Mouse (Mus musculus): ENCODE measurements around the gene Rasl11b.

Rasl11b gene

GRCm38 (mm10) chr5:74214501-74215110 lies 19.5 kb downstream of the Rasl11b start:
- no peak for DNase-seq

GRCm38 (mm10) chr5:74215125-74215524 lies 20.0 kb downstream of the Rasl11b start:
- DNase-seq: no peak

- no peak for DNase-seq
Measured at GRCm38 (mm10) chr5:74218524-74218923, 23.4 kb downstream of the Rasl11b start.

GRCm38 (mm10) chr5:74222626-74223025 lies 27.5 kb downstream of the Rasl11b start:
- no peak for DNase-seq

- no peak for DNase-seq
Measured at GRCm38 (mm10) chr5:74224480-74224879, 29.4 kb downstream of the Rasl11b start.

GRCm38 (mm10) chr5:74226183-74226582 lies 31.1 kb downstream of the Rasl11b start:
- DNase-seq: no peak

- peak; percentile 28 for DNase-seq
Measured at GRCm38 (mm10) chr5:74227352-74227751, 32.3 kb downstream of the Rasl11b start.

- no peak for DNase-seq
Measured at GRCm38 (mm10) chr5:74228938-74229337, 33.9 kb downstream of the Rasl11b start.

- no peak for DNase-seq
Measured at GRCm38 (mm10) chr5:74229775-74230413, 34.8 kb downstream of the Rasl11b start.

- no peak for DNase-seq
Measured at GRCm38 (mm10) chr5:74230525-74230924, 35.4 kb downstream of the Rasl11b start.

- no peak for DNase-seq
Measured at GRCm38 (mm10) chr5:74233808-74234207, 38.7 kb downstream of the Rasl11b start.

- no peak for DNase-seq
Measured at GRCm38 (mm10) chr5:74239369-74239768, 44.3 kb downstream of the Rasl11b start.

GRCm38 (mm10) chr5:74240298-74240697 lies 45.2 kb downstream of the Rasl11b start:
- no peak for DNase-seq

- no peak for DNase-seq
Measured at GRCm38 (mm10) chr5:74240926-74241680, 46.0 kb downstream of the Rasl11b start.

GRCm38 (mm10) chr5:74242654-74243053 lies 47.6 kb downstream of the Rasl11b start:
- DNase-seq: no peak

- DNase-seq: no peak
Measured at GRCm38 (mm10) chr5:74244406-74245019, 49.4 kb downstream of the Rasl11b start.

GRCm38 (mm10) chr5:74245641-74246145 lies 50.6 kb downstream of the Rasl11b start:
- no peak for DNase-seq

GRCm38 (mm10) chr5:74246453-74246852 lies 51.4 kb downstream of the Rasl11b start:
- DNase-seq: no peak

GRCm38 (mm10) chr5:74246971-74247370 lies 51.9 kb downstream of the Rasl11b start:
- no peak for DNase-seq
